Mouse (Mus musculus): ENCODE data around the gene Bcl2a1d.
"Not testable (repeated sequence)": the region's sequence is repeated elsewhere in the genome, so short reads cannot be mapped to it uniquely, and the experiment has no call there.

The Bcl2a1d gene

GRCm38 (mm10) chr9:88698746-88699145, 33.0 kb downstream of the Bcl2a1d start:
- DNase-seq (ENCODE audit: low read depth) = not testable (repeated sequence)

GRCm38 (mm10) chr9:88691307-88691706, 40.4 kb downstream of the Bcl2a1d start:
- DNase-seq (ENCODE audit: low read depth) = not testable (repeated sequence)

- DNase-seq (ENCODE audit: low read depth) = not testable (repeated sequence)
Observed at GRCm38 (mm10) chr9:88689451-88689850, 42.3 kb downstream of the Bcl2a1d start.

- DNase-seq (ENCODE audit: low read depth) = not testable (repeated sequence)
Observed at GRCm38 (mm10) chr9:88686719-88687118, 45.0 kb downstream of the Bcl2a1d start.
